Mouse (Mus musculus): Measurements from ENCODE around the gene Med31.

GRCm38 (mm10) chr11:72194259-72194658 is 21.1 kb downstream of the Med31 start:
- TF ChIP-seq CTCF (IDR thresholded peaks at IDR 0.05) = no peak
- TF ChIP-seq EP300 (IDR thresholded peaks at IDR 0.05) = no peak
